Mouse (Mus musculus): ENCODE results near the gene Gm49358. TPM values are rescaled to one million over a fixed set of nuclear protein-coding genes. Genes with fewer than 3 reads are reported as not detected.
A peak's percentile ranks its signal among the peaks of the same experiment; 100 is the strongest.

Gm49358 gene
- polyA plus RNA-seq, 1 experiment from 2014 or later = not detected

DNA sequence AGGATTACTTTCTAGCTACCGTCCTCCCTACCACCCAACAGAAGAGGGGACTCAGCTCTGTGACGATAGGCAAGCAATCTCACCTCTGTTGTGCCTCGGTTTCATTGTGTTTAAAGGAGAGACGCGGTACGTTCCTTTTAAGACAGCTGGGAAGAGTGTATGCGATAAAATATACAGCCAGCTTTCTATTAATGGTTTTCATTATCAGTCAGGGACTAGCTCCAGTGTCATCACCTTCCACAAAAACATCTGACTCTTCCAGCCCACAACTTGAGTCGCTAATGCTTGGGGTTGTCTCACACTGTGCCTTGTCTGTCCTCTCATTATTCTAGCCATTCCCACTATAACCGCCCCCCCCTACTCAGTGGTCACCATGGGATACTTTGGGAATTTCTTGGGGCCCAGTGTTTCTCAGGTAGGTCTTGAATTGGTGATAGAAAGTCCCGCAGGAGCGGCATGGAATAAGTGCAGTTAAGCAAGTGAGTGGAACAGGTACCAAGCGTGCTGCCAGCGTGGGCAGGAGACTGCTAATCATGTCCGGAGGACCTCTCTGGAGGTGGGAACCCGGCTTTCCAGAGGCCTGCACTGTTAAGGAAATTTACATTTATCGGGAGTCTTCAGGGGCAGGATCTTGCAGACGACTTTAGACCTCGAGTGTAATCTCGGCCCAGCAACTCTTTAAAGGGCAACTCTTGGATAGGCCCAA is 14.0 kb downstream of the Gm49358 start:
- 45% methylated on average over 19 of the region's 19 CpGs for WGBS
- TF ChIP-seq CTCF (IDR thresholded peaks at IDR 0.05; ENCODE audit: low read depth) = no peak
- no peak for DNase-seq
- H3K9me3 ChIP-seq (ENCODE audit: low read depth, low read length) = no peaks in the 10 kb centered on the region
- H3K4me2 ChIP-seq = peak overlapping the region; percentile 100
- peak overlapping the region; percentile 75 for H3K9ac ChIP-seq
- peak overlapping the region; percentile 65; the same call in 1 of the 2 replicates for H3K27ac ChIP-seq (ENCODE audit: low read depth)
- no peaks in the 10 kb centered on the region for H3K36me3 ChIP-seq (ENCODE audit: insufficient read depth)
- ATAC-seq (ENCODE audit: insufficient read depth) = no peak
- peak overlapping the region; percentile 67 for H3K4me3 ChIP-seq (ENCODE audit: low read depth, low read length)
- no peaks in the 10 kb centered on the region for H3K27me3 ChIP-seq (ENCODE audit: insufficient read depth, low read length)
- peaks cover 8% of the 10 kb centered on the region; the same call in 1 of the 2 replicates for H3K4me1 ChIP-seq (ENCODE audit: insufficient read depth)

DNA sequence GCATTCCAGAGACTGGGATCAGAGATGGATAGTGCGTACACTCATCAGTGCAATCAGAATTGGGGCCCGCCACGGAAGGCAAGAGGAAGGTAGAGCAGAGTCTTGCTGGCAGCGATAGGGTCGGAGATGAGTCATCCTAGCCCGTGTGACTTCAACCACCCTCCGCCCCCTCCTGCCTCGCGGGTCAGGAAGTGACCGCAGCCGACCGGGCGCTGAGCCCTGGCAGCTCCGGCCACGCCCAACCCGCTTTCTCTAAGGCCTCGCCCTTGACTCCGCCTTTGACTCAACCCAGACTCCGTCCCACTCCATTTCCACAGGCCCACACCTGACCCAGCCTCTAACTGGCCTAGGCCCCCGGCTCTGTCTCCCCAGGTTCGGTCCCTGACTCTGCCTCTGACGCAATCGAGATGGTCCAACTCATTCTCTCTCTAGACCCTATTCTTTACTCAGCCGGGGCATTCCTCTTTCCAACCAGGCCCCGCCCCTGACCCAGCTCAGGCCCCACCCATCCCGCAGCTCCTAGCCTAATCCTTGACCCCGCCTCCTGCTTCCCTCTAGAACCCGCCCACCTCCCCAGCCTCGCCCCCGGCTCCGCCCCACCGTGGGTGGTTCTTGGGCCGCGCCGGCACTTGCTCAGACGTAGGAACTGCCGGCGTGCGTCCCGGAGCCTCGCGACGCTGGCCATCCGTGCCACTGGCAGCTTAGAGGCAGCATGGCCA is 14.8 kb downstream of the Gm49358 start, which contains the start of gene Nt5dc3:
Gene Nt5dc3, plus strand, starts transcription at position 608 of the 719 bp plus-strand sequence.
- Histone ChIP-seq H3K9ac (peak within 1 kb of the TSS; percentile 75), H3K9me3 (ENCODE audit: low read depth, low read length) (no peaks in the 10 kb centered on the region), H3K4me2 (peak within 1 kb of the TSS; percentile 100), H3K36me3 (ENCODE audit: insufficient read depth) (no peaks in the 10 kb centered on the region), H3K27me3 (ENCODE audit: insufficient read depth, low read length) (no peaks in the 10 kb centered on the region), H3K4me3 (ENCODE audit: low read depth, low read length) (peak within 1 kb of the TSS; percentile 67), H3K27ac (ENCODE audit: low read depth) (peak within 1 kb of the TSS; percentile 70), H3K4me1 (ENCODE audit: insufficient read depth) (peaks cover 8% of the 10 kb centered on the region; the same call in 1 of the 2 replicates)
- peak; percentile 97 for DNase-seq
- no peak for TF ChIP-seq CTCF (IDR thresholded peaks at IDR 0.05; ENCODE audit: low read depth)
- under 1% methylated on average over 44 of the region's 44 CpGs for WGBS
- peak; percentile 96 for ATAC-seq (ENCODE audit: insufficient read depth)

DNA sequence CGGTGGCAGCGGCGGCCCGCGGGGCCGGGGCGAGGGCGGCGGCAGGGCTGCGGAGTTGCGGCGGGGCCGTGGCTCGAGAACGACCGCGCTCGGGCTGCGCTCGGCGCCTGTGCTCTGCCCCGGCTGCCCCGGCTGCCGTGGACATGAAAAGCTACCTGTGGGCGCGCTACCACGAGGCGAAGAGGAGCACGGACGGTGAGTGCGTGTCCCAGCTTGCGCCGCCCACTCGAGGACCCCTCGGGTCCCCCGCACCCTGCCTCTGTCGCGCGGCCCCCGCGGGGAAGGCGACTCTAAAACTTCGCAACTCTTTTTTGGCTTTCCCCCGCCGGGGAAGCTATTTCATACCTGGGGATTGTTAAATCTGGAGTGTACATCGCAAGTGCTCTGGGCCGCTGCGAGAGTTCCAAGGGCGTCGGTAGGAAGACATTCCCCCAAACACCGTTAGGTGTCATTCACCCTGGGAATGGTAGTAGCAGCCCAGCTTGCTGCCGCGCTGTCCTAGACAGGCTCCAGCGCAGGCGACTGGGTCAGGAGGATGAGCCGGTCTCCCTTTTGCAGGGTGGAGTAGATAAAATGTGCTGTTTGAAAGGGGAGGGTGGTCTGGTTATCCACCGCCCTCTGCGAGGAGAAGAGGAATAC is 15.5 kb downstream of the Gm49358 start:
- ATAC-seq (ENCODE audit: insufficient read depth) = peak; percentile 33
- Histone ChIP-seq H3K9ac (peak overlapping the region; percentile 75), H3K27ac (ENCODE audit: low read depth) (peak overlapping the region; percentile 60), H3K27me3 (ENCODE audit: insufficient read depth, low read length) (no peaks in the 10 kb centered on the region), H3K36me3 (ENCODE audit: insufficient read depth) (no peaks in the 10 kb centered on the region), H3K9me3 (ENCODE audit: low read depth, low read length) (no peaks in the 10 kb centered on the region), H3K4me1 (ENCODE audit: insufficient read depth) (peaks cover 8% of the 10 kb centered on the region; the same call in 1 of the 2 replicates), H3K4me3 (ENCODE audit: low read depth, low read length) (peak overlapping the region; percentile 67), H3K4me2 (peak overlapping the region; percentile 100)
- TF ChIP-seq CTCF (IDR thresholded peaks at IDR 0.05; ENCODE audit: low read depth) = no peak
- WGBS = under 1% methylated on average over 57 of the region's 58 CpGs
- peak; percentile 53 for DNase-seq

DNA sequence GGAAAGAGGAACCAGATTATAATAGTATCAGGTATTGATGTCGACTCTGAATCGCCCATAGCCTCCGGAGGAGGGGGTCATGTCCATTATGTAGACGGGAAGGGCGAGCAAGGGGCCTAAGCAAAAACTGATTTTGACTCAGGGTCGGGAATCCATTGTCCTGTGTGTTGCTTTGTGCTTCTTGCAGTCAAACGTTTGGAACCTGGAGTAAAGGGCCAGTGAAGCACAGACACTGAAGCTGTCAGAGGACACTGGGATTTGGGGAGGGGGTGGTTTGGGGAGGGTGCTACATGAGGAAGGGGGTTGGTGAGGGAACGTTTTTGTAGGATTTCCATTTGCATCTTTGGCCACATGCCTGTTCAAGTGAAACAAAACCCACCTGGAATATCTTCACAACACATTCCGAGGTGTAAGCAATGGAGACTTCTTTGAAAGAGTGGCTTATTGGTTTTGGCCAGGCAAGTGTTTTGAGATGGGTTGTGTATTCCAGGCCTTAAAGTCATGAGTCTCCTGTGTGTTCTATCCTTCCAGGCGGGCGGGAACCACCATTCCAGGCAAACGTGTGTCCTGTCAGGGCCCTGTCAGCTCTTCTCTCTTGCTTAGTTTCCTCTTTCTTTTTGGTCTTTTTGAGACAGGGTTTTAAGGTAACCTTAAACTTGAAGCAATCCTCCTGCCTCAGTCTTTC is 16.2 kb downstream of the Gm49358 start:
- no peak overlapping the region for H3K27ac ChIP-seq (ENCODE audit: low read depth)
- 20% methylated on average over 12 of the region's 12 CpGs for WGBS
- no peaks in the 10 kb centered on the region for H3K36me3 ChIP-seq (ENCODE audit: insufficient read depth)
- H3K9me3 ChIP-seq (ENCODE audit: low read depth, low read length) = no peaks in the 10 kb centered on the region
- H3K4me3 ChIP-seq (ENCODE audit: low read depth, low read length) = peak overlapping the region; percentile 67
- no peak for TF ChIP-seq CTCF (IDR thresholded peaks at IDR 0.05; ENCODE audit: low read depth)
- no peak for ATAC-seq (ENCODE audit: insufficient read depth)
- peak overlapping the region; percentile 75 for H3K9ac ChIP-seq
- H3K4me1 ChIP-seq (ENCODE audit: insufficient read depth) = peaks cover 8% of the 10 kb centered on the region; the same call in 1 of the 2 replicates
- no peaks in the 10 kb centered on the region for H3K27me3 ChIP-seq (ENCODE audit: insufficient read depth, low read length)
- peak overlapping the region; percentile 100 for H3K4me2 ChIP-seq
- DNase-seq = no peak

DNA sequence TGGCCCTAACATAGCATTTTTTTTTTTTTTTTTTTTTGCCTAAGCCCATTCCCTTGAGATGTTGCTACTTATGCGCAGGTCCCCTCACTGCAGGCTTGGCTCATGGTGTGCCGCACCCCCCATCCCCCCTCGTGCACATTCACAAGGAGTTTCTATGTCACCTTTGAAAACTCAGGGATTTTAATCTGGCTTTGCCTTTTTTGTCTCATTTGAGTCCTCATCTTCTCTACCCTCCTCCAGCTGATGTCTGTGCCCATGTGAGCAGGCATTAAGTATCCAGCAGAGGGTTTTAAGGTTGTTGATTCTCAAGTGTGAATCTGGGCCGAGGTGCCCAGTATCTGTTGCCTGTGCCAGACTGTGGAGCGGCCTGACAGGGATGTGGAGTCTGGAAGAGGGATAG is 17.9 kb downstream of the Gm49358 start:
- no peaks in the 10 kb centered on the region for H3K36me3 ChIP-seq (ENCODE audit: insufficient read depth)
- H3K9me3 ChIP-seq (ENCODE audit: low read depth, low read length) = no peaks in the 10 kb centered on the region
- peaks cover 8% of the 10 kb centered on the region; the same call in 1 of the 2 replicates for H3K4me1 ChIP-seq (ENCODE audit: insufficient read depth)
- no peak overlapping the region for H3K4me3 ChIP-seq (ENCODE audit: low read depth, low read length)
- no peak for ATAC-seq (ENCODE audit: insufficient read depth)
- H3K27ac ChIP-seq (ENCODE audit: low read depth) = no peak overlapping the region
- no peak overlapping the region for H3K9ac ChIP-seq
- H3K4me2 ChIP-seq = no peak overlapping the region
- DNase-seq = no peak
- TF ChIP-seq CTCF (IDR thresholded peaks at IDR 0.05; ENCODE audit: low read depth) = no peak
- no peaks in the 10 kb centered on the region for H3K27me3 ChIP-seq (ENCODE audit: insufficient read depth, low read length)
- 49% methylated on average over 5 of the region's 5 CpGs for WGBS

DNA sequence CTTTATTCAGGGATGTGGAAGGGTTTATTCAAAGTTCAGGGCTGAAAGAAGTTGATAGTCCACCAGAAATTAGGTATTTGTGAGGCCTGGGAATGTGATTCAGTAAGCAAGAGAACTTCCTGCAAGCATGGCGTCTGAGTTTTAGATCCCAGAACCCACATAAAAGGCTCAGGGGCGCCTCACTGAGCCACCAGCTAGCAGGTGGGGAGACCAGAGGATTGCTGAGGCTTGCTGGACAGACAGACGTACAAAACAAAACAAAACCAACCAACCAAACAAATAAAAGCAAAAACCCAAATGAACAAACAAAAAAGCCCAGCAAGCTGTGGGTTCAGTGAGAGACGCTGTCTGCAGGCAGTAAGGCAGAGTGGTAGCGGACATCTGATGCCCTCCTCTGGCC is 18.9 kb downstream of the Gm49358 start:
- H3K9ac ChIP-seq = no peak overlapping the region
- H3K4me2 ChIP-seq = no peak overlapping the region
- no peak overlapping the region for H3K27ac ChIP-seq (ENCODE audit: low read depth)
- H3K4me3 ChIP-seq (ENCODE audit: low read depth, low read length) = no peak overlapping the region
- H3K27me3 ChIP-seq (ENCODE audit: insufficient read depth, low read length) = no peaks in the 10 kb centered on the region
- TF ChIP-seq CTCF (IDR thresholded peaks at IDR 0.05; ENCODE audit: low read depth) = no peak
- H3K4me1 ChIP-seq (ENCODE audit: insufficient read depth) = peaks cover 7% of the 10 kb centered on the region; the same call in 1 of the 2 replicates
- ATAC-seq (ENCODE audit: insufficient read depth) (no peak), DNase-seq (no peak)
- no peaks in the 10 kb centered on the region for H3K9me3 ChIP-seq (ENCODE audit: low read depth, low read length)
- 65% methylated on average over 5 of the region's 5 CpGs for WGBS
- H3K36me3 ChIP-seq (ENCODE audit: insufficient read depth) = no peaks in the 10 kb centered on the region
